Mouse (Mus musculus): ENCODE results near the gene Zmym5. TPM values are rescaled to one million over a fixed set of nuclear protein-coding genes. Genes with fewer than 3 reads are reported as not detected.
A peak's percentile ranks its signal among the peaks of the same experiment; 100 is the strongest.
"Not testable (repeated sequence)": the region's sequence is repeated elsewhere in the genome, so short reads cannot be mapped to it uniquely, and the experiment has no call there.

Gene Zmym5
- polyA plus RNA-seq, 2 experiments, result 22.0 to 32.9 TPM

DNA sequence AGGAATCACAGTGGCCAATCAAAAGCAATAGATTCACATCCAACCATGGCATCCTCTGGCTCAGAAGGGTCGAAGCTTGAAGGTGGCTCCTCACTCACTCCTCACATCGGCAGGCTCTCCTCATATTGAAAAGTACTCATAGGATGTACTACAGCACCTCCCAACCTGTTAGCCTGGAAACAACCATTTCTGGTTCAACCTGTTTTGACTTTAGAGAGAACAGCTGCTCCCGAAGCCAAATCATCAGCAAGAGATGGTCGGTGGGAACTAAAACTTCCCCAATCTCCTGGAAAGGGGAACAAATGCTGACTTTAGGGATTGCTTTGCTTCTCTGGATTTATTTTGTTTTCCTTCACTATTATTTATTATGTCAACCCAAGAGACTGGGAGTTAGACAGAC is 5.6 kb upstream of the Zmym5 start:
- no peak overlapping the region for H3K4me2 ChIP-seq (replicated peaks; ENCODE audit: low read depth, low read length, severe bottlenecking)
- DNase-seq (ENCODE audit: low spot score), result peak; percentile 20
- H3K9me3 ChIP-seq (ENCODE audit: control insufficient read depth, low read length), result no peaks in the 10 kb centered on the region

DNA sequence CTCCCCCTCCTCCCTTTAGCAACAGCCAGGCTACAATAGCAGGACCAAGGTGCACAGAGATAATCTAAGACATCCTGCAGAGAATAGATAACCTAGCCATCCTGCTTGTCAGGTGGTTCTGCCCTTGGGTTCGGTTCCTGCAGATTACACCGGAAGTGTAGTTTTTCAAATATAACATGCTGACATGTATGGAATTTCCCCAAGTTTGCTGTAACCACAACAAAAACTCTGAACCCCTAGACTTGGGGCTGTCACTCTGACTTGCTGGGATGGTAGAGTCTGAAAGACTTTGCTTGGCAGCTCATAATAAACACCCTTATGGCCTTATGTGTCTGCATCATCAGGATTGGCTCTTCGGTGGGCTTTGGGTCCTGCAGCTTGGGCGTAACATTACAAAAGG is 5.0 kb upstream of the Zmym5 start:
- H3K4me1 ChIP-seq (ENCODE audit: control insufficient read depth, insufficient read depth, low read length), result peaks cover 6% of the 10 kb centered on the region
- no peak overlapping the region for H3K27ac ChIP-seq (replicated peaks; ENCODE audit: low read depth, low read length)
- H3K4me3 ChIP-seq (replicated peaks; ENCODE audit: low read length), result no peak overlapping the region
- DNase-seq (ENCODE audit: low spot score), result no peak
- H3K9me3 ChIP-seq (ENCODE audit: control insufficient read depth, low read length), result no peaks in the 10 kb centered on the region
- no peaks in the 10 kb centered on the region for H3K36me3 ChIP-seq (ENCODE audit: control insufficient read depth, insufficient read depth, low read length)
- TF ChIP-seq POLR2A (IDR thresholded peaks at IDR 0.05; ENCODE audit: borderline replicate concordance, extremely low read depth, insufficient read depth, insufficient read length), result no peak
- no peak for ATAC-seq (ENCODE audit: low FRiP score, low read depth)
- no peak overlapping the region for H3K9ac ChIP-seq (ENCODE audit: low read depth, low read length, severe bottlenecking)
- H3K27me3 ChIP-seq (ENCODE audit: control insufficient read depth, insufficient read depth, low read length), result no peaks in the 10 kb centered on the region
- WGBS, result 84% methylated on average over 4 of the region's 4 CpGs
- no peak overlapping the region for H3K4me2 ChIP-seq (replicated peaks; ENCODE audit: low read depth, low read length, severe bottlenecking)

More for the DNA sequence above, 5.6 kb upstream of the Zmym5 start:
- Histone ChIP-seq H3K27me3 (ENCODE audit: control insufficient read depth, insufficient read depth, low read length) (no peaks in the 10 kb centered on the region), H3K9ac (ENCODE audit: low read depth, low read length, severe bottlenecking) (no peak overlapping the region), H3K27ac (replicated peaks; ENCODE audit: low read depth, low read length) (no peak overlapping the region), H3K36me3 (ENCODE audit: control insufficient read depth, insufficient read depth, low read length) (no peaks in the 10 kb centered on the region), H3K4me3 (replicated peaks; ENCODE audit: low read length) (no peak overlapping the region), H3K4me1 (ENCODE audit: control insufficient read depth, insufficient read depth, low read length) (peaks cover 6% of the 10 kb centered on the region)
- ATAC-seq (ENCODE audit: low FRiP score, low read depth), result no peak
- no peak for TF ChIP-seq POLR2A (IDR thresholded peaks at IDR 0.05; ENCODE audit: borderline replicate concordance, extremely low read depth, insufficient read depth, insufficient read length)
- 69% methylated on average over 4 of the region's 4 CpGs for WGBS

DNA sequence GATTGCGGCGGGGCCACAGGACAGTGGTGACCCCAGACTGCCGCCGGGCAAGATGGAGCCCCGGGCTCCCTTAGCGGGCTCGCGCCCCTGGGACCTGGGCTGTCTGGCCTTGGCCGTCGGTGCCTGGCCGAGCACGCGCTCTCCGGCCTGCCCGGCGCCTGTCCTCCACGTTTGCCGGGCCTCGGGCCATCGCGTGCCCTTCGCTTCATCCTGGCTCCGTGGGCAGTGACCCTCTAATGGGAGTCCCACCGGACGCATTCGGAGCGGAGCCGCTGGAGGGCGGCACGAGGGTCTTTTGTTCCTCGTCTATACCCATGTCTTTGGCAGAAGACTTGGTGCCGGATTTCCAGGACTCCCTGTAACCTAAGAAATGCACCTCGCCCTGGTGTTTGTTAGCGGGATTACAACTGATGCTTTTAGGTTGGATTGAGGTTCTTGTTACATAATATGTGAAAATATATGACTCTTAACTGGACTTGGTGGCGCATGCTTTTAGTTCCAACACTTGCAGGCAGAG is 1.1 kb upstream of the Zmym5 start:
- under 1% methylated on average over 33 of the region's 35 CpGs for WGBS
- Histone ChIP-seq H3K27me3 (ENCODE audit: control insufficient read depth, insufficient read depth, low read length) (no peaks in the 10 kb centered on the region), H3K36me3 (ENCODE audit: control insufficient read depth, insufficient read depth, low read length) (no peaks in the 10 kb centered on the region), H3K27ac (replicated peaks; ENCODE audit: low read depth, low read length) (peak overlapping the region; percentile 96), H3K9ac (ENCODE audit: low read depth, low read length, severe bottlenecking) (peak overlapping the region; percentile 83), H3K9me3 (ENCODE audit: control insufficient read depth, low read length) (no peaks in the 10 kb centered on the region), H3K4me3 (replicated peaks; ENCODE audit: low read length) (peak overlapping the region; percentile 58), H3K4me2 (replicated peaks; ENCODE audit: low read depth, low read length, severe bottlenecking) (peak overlapping the region; percentile 58), H3K4me1 (ENCODE audit: control insufficient read depth, insufficient read depth, low read length) (peaks cover 9% of the 10 kb centered on the region)
- peak; percentile 92 for DNase-seq (ENCODE audit: low spot score)
- peak; percentile 79; the same call in 1 of the 2 replicates for TF ChIP-seq POLR2A (IDR thresholded peaks at IDR 0.05; ENCODE audit: borderline replicate concordance, extremely low read depth, insufficient read depth, insufficient read length)
- peak; percentile 17 for ATAC-seq (ENCODE audit: low FRiP score, low read depth)

DNA sequence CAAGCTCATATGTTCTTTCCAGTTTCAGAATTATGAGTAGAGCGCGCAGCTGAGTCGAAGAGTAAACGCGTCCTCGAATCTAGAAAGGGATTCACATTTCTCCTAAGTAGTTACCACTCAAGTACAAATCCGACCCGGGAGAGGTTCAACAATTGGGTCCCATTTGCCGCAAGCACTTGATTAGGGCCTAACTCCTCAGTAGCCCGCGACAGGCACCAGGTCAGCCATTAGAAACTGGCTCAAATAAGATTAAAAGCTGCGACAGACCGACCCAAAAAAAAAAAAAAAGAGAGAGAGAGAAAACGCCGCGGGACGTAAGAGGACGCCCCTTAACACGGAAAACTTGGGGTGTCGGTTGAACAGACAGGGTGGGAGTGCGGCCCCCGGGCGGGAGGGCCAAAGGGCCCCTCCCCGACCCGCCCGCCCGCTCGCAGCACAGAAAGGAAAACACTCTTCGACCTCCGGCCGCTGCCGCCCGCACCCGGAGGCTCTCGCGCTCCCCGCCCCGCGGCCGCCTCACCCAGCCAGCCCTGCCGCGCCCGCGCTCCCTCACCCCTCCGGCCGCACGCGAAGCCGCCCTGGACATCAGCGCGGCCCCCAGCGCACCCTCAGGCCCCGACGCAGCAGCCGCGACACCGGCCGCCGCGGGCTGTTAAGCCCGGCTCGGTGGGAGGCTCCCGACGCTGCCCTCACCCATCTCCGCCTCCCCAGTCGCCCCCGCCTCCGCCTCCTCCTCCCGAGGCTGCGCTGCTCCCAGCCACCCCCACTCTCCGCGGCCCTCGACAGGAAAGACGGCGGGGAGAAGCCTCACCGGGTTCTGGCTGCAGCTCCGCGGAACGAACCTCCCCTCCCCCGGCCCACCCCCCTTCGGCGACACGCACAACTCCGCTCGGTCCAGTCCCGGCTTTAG is 480 bp downstream of the Zmym5 start:
- H3K4me1 ChIP-seq (ENCODE audit: control insufficient read depth, insufficient read depth, low read length); ATAC-seq (ENCODE audit: low FRiP score, low read depth); H3K9me3 ChIP-seq (ENCODE audit: control insufficient read depth, low read length); H3K27me3 ChIP-seq (ENCODE audit: control insufficient read depth, insufficient read depth, low read length); H3K36me3 ChIP-seq (ENCODE audit: control insufficient read depth, insufficient read depth, low read length): not testable (repeated sequence)
- WGBS, result 0% methylated on average over 18 of the region's 86 CpGs
- H3K9ac ChIP-seq (ENCODE audit: low read depth, low read length, severe bottlenecking), result peak overlapping the region; percentile 90
- H3K4me3 ChIP-seq (replicated peaks; ENCODE audit: low read length), result peak overlapping the region; percentile 71
- peak; percentile 14 for DNase-seq (ENCODE audit: low spot score)
- peak overlapping the region; percentile 85 for H3K27ac ChIP-seq (replicated peaks; ENCODE audit: low read depth, low read length)
- peak overlapping the region; percentile 56 for H3K4me2 ChIP-seq (replicated peaks; ENCODE audit: low read depth, low read length, severe bottlenecking)

DNA sequence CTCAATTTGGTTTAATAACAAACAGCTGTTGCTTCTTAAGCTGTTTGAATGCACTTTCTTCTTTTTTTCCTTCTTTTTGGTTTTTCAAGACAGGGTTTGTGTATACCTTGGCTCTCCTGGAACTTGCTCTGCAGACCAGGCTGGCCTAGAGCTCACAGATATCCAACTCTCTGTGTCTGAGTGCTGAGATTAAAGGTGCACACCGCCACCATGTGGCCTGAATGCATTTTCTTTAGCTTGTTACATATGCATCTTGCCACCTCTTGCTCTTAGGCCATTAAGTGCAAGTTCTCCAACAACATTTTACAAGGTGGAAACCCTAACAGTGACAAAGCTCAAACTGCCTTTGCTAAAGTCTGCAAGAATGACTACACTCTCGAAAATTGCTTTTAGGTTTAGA is 18.3 kb downstream of the Zmym5 start:
- H3K4me1 ChIP-seq (ENCODE audit: control insufficient read depth, insufficient read depth, low read length), result no peaks in the 10 kb centered on the region
- TF ChIP-seq POLR2A (IDR thresholded peaks at IDR 0.05; ENCODE audit: borderline replicate concordance, extremely low read depth, insufficient read depth, insufficient read length), result no peak
- peaks cover 62% of the 10 kb centered on the region for H3K36me3 ChIP-seq (ENCODE audit: control insufficient read depth, insufficient read depth, low read length)
- peak; percentile 66 for DNase-seq (ENCODE audit: low spot score)
- WGBS, result 49% methylated on average over 2 of the region's 2 CpGs
- ATAC-seq (ENCODE audit: low FRiP score, low read depth), result no peak
- no peak overlapping the region for H3K27ac ChIP-seq (replicated peaks; ENCODE audit: low read depth, low read length)
- H3K4me2 ChIP-seq (replicated peaks; ENCODE audit: low read depth, low read length, severe bottlenecking), result no peak overlapping the region
- no peak overlapping the region for H3K9ac ChIP-seq (ENCODE audit: low read depth, low read length, severe bottlenecking)
- no peaks in the 10 kb centered on the region for H3K9me3 ChIP-seq (ENCODE audit: control insufficient read depth, low read length)
- no peaks in the 10 kb centered on the region for H3K27me3 ChIP-seq (ENCODE audit: control insufficient read depth, insufficient read depth, low read length)
- H3K4me3 ChIP-seq (replicated peaks; ENCODE audit: low read length), result no peak overlapping the region

All from limb, embryonic 14.5 days (tissue).